ENCODE assay signal across 26 mouse cellular contexts in the genomic region with DNA sequence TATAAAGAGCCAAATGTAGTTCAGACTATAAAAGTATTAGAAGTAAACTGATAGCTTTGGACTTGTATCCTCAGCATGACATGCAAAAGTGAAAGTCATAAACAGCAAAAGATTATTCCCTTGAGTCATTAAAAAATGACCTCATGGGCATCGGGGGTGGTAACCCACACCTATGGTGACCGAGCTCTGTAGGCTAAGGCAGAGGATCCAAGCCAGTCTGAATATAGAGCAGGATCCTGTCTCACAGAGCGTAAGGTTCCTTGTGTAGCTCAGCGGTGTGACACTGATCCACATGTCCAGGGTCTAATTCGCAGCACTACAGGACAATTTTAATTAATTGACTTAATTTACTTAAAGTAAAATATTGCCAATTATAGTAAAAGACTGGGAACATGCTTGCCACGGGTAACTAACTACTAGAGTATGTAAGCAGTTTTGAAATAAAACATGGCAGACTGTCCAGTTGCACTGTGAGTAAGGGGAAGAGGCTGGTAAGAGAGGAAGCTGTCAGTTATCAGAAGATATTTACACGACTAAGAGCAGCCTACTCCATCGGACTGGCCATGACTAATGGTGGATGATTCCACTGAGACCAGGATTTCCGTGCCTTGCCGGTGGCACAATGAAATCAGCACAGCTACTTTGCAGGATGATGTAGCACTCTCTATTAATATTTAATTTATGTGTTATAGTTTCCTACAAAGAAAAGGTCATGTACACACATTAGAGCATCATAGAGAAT. TPM values are rescaled to one million over a fixed set of nuclear protein-coding genes. Genes with fewer than 3 reads are reported as not detected.
A peak's percentile ranks its signal among the peaks of the same experiment; 100 is the strongest.
DNase-seq lines count a peak whose midpoint lies in the region; ATAC-seq lines count a peak whose summit lies in the region.
"Had no signal": no experiment of that assay in that cellular context is flagged by ENCODE, and none has a peak within 500 bp of the region (broad histone marks: within the 10 kb centered on the region; RNA-seq: fewer than 3 reads in every experiment).

No protein-coding gene starts in this region.

- no peak overlapping the region for H3K4me3 ChIP-seq in hindbrain, embryonic 12.5 days
- no peak overlapping the region for H3K4me3 ChIP-seq in hindbrain, embryonic 16.5 days (ENCODE audit: low read length)
- no peak overlapping the region for H3K4me3 ChIP-seq in neural tube, embryonic 13.5 days
- H3K4me3 ChIP-seq: embryonic facial prominence, embryonic 15.5 days; heart, adult 2 months; heart, embryonic 13.5 days; limb, embryonic 12.5 days had no signal

- no peak overlapping the region for H3K4me2 ChIP-seq in hindbrain, embryonic 12.5 days (replicated peaks)
- no peak overlapping the region for H3K4me2 ChIP-seq in hindbrain, embryonic 16.5 days (ENCODE audit: low read length)
- no peak overlapping the region for H3K4me2 ChIP-seq in neural tube, embryonic 13.5 days
- H3K4me2 ChIP-seq: embryonic facial prominence, embryonic 15.5 days; heart, embryonic 13.5 days; limb, embryonic 12.5 days; liver, embryonic 11.5 days had no signal

- no peak overlapping the region for H3K9ac ChIP-seq in hindbrain, embryonic 12.5 days
- H3K9ac ChIP-seq in hindbrain, embryonic 16.5 days (ENCODE audit: low read depth, low read length) = no peak overlapping the region
- H3K9ac ChIP-seq in neural tube, embryonic 13.5 days = no peak overlapping the region
- H3K9ac ChIP-seq: embryonic facial prominence, embryonic 15.5 days; heart, embryonic 13.5 days; limb, embryonic 12.5 days; liver, postnatal 0 days had no signal

- peaks cover 20% of the 10 kb centered on the region for H3K36me3 ChIP-seq in hindbrain, embryonic 12.5 days
- H3K36me3 ChIP-seq in hindbrain, embryonic 16.5 days (ENCODE audit: control insufficient read depth, insufficient read depth, low read length) = no peaks in the 10 kb centered on the region
- peaks cover 17% of the 10 kb centered on the region for H3K36me3 ChIP-seq in neural tube, embryonic 13.5 days

- H3K27ac ChIP-seq in hindbrain, embryonic 12.5 days = no peak overlapping the region
- H3K27ac ChIP-seq in hindbrain, embryonic 16.5 days (ENCODE audit: low read depth, low read length) = no peak overlapping the region
- H3K27ac ChIP-seq in neural tube, embryonic 13.5 days (replicated peaks) = 0 out of 2 replicates have a peak overlapping the region, but pooled peaks have one; percentile 42
- H3K27ac ChIP-seq: embryonic facial prominence, embryonic 15.5 days; heart, adult 2 months; heart, embryonic 13.5 days; limb, embryonic 12.5 days; macrophage; stomach, postnatal 0 days had no signal

- no peaks in the 10 kb centered on the region for H3K4me1 ChIP-seq in hindbrain, embryonic 12.5 days
- no peaks in the 10 kb centered on the region for H3K4me1 ChIP-seq in hindbrain, embryonic 16.5 days (ENCODE audit: control insufficient read depth, insufficient read depth, low read depth, low read length)
- peaks cover 10% of the 10 kb centered on the region for H3K4me1 ChIP-seq in neural tube, embryonic 13.5 days (replicated peaks)
- H3K4me1 ChIP-seq: heart, embryonic 13.5 days had no signal

- no peaks in the 10 kb centered on the region for H3K27me3 ChIP-seq in hindbrain, embryonic 12.5 days
- no peaks in the 10 kb centered on the region for H3K27me3 ChIP-seq in hindbrain, embryonic 16.5 days (replicated peaks; ENCODE audit: control insufficient read depth, insufficient read depth, low read length)
- H3K27me3 ChIP-seq in neural tube, embryonic 13.5 days = no peaks in the 10 kb centered on the region
- H3K27me3 ChIP-seq: embryonic facial prominence, embryonic 15.5 days; heart, embryonic 13.5 days; limb, embryonic 12.5 days had no signal

- H3K9me3 ChIP-seq in hindbrain, embryonic 12.5 days (replicated peaks) = 0 out of 2 replicates have a peak, but pooled peaks cover 2% of the 10 kb centered on the region
- no peaks in the 10 kb centered on the region for H3K9me3 ChIP-seq in hindbrain, embryonic 16.5 days (ENCODE audit: control insufficient read depth, low read length)
- H3K9me3 ChIP-seq in neural tube, embryonic 13.5 days = no peaks in the 10 kb centered on the region
- H3K9me3 ChIP-seq: embryonic facial prominence, embryonic 15.5 days had no signal

- WGBS in hindbrain, embryonic 12.5 days = 73% methylated on average over 10 of the region's 10 CpGs
- 69% methylated on average over 10 of the region's 10 CpGs for WGBS in hindbrain, embryonic 16.5 days
- WGBS in neural tube, embryonic 13.5 days = 64% methylated on average over 10 of the region's 10 CpGs

- peak; percentile 68; the same call in 1 of the 2 replicates for ATAC-seq in hindbrain, embryonic 12.5 days (ENCODE audit: low FRiP score)
- ATAC-seq in hindbrain, embryonic 16.5 days = no peak
- peak; percentile 82 for ATAC-seq in neural tube, embryonic 13.5 days (ENCODE audit: low read depth)
- ATAC-seq in megakaryocyte, adult 5-6 weeks (ENCODE audit: poor library complexity, severe bottlenecking) = 0 out of 2 replicates have a peak, but pooled peaks have one; percentile 47
- ATAC-seq: forebrain, embryonic 14.5 days; intestine, postnatal 0 days; liver, postnatal 0 days; lung, postnatal 0 days had no signal

- DNase-seq in neural tube, embryonic 10.5 days (ENCODE audit: extremely low spot score, low spot score) = no peak
- peak; percentile 69 for DNase-seq in skeletal muscle tissue, adult 2 months (ENCODE audit: low read depth, low spot score)
- DNase-seq in embryo, embryonic 11 days = no peak
- DNase-seq: adrenal gland, postnatal 14 days; cerebellum, adult 9-10 months; gastrocnemius, postnatal 25 days; heart, adult 2 months; heart, postnatal 14 days; kidney, postnatal 25 days; liver, postnatal 0 days; right cerebral cortex, adult 18-20 months; thymus, adult 2 months; thymus, postnatal 4 days had no signal

RNA-seq across cellular contexts. Expression of a gene that starts 32.8 kb away (rescaled TPM):
- 24.1 and 24.8 TPM in 2 replicates for polyA plus RNA-seq in hindbrain, embryonic 12.5 days (2016; fragmentation: Nextera tagmentation; extraction: Ambion mirVana)
- 24.1 and 25.8 TPM in 2 replicates for polyA plus RNA-seq in hindbrain, embryonic 16.5 days (2015; fragmentation: Nextera tagmentation; extraction: Ambion mirVana)
- polyA plus RNA-seq in neural tube, embryonic 13.5 days (2015; fragmentation: Nextera tagmentation; extraction: Ambion mirVana) = 22.5 and 25.4 TPM in 2 replicates
- total RNA-seq in megakaryocyte, adult 5-6 weeks (2015) = 17.5 and 24.1 TPM in 2 replicates
- total RNA-seq in megakaryocyte, adult 5-6 weeks (2017) = 55.3 and 59.3 TPM in 2 replicates

RNA-seq across cellular contexts. Expression of a gene that starts 33.4 kb away (rescaled TPM):
- 103 and 118 TPM in 2 replicates for polyA plus RNA-seq in hindbrain, embryonic 12.5 days (2016; fragmentation: Nextera tagmentation; extraction: Ambion mirVana)
- polyA plus RNA-seq in hindbrain, embryonic 16.5 days (2015; fragmentation: Nextera tagmentation; extraction: Ambion mirVana) = 82.8 and 91.4 TPM in 2 replicates
- polyA plus RNA-seq in neural tube, embryonic 13.5 days (2015; fragmentation: Nextera tagmentation; extraction: Ambion mirVana) = 97.8 and 101 TPM in 2 replicates
- total RNA-seq in megakaryocyte, adult 5-6 weeks (2015) = 68.3 and 74.4 TPM in 2 replicates
- total RNA-seq in megakaryocyte, adult 5-6 weeks (2017) = 65.6 and 77.4 TPM in 2 replicates
